ENCODE assay signal across 7 mouse cellular contexts in genomic region chr14:55852646-55853551, GRCm38 (mm10). TPM values are rescaled to one million over a fixed set of nuclear protein-coding genes. Genes with fewer than 3 reads are reported as not detected.
DNase-seq lines count a peak whose midpoint lies in the region; ATAC-seq lines count a peak whose summit lies in the region.

No protein-coding gene starts in this region.

- peak overlapping the region; percentile 74 for H3K4me3 ChIP-seq in lung, embryonic 15.5 days
- H3K4me3 ChIP-seq in embryonic facial prominence, embryonic 13.5 days: peak overlapping the region; percentile 78
- H3K4me3 ChIP-seq in intestine, embryonic 14.5 days (ENCODE audit: low read depth, low read length): peak overlapping the region; percentile 84
- H3K4me3 ChIP-seq in midbrain, embryonic 16.5 days (ENCODE audit: low read depth, low read length): peak overlapping the region; percentile 63

- peaks cover 40% of the 10 kb centered on the region for H3K4me1 ChIP-seq in lung, embryonic 15.5 days
- H3K4me1 ChIP-seq in embryonic facial prominence, embryonic 13.5 days: peaks cover 53% of the 10 kb centered on the region
- H3K4me1 ChIP-seq in intestine, embryonic 14.5 days (replicated peaks; ENCODE audit: control insufficient read depth, insufficient read depth, low read length): peaks cover 37% of the 10 kb centered on the region
- H3K4me1 ChIP-seq in midbrain, embryonic 16.5 days (ENCODE audit: control insufficient read depth, insufficient read depth, low read length): peaks cover 34% of the 10 kb centered on the region

- WGBS in lung, embryonic 15.5 days: 4% methylated on average over 11 of the region's 11 CpGs
- 3% methylated on average over 11 of the region's 11 CpGs for WGBS in embryonic facial prominence, embryonic 13.5 days
- under 1% methylated on average over 11 of the region's 11 CpGs for WGBS in intestine, embryonic 14.5 days
- 2% methylated on average over 11 of the region's 11 CpGs for WGBS in midbrain, embryonic 16.5 days

- DNase-seq in lung, adult 18-20 months: no peak
- DNase-seq in intestine, embryonic 14.5 days (ENCODE audit: low spot score): peak; percentile 85
- no peak for DNase-seq in cerebellum, adult 9-11 months
- DNase-seq in spleen, postnatal 14 days (ENCODE audit: low spot score in 2 of 2): no peak

- H3K9me3 ChIP-seq in lung, embryonic 15.5 days: no peaks in the 10 kb centered on the region
- H3K9me3 ChIP-seq in embryonic facial prominence, embryonic 13.5 days: no peaks in the 10 kb centered on the region
- no peaks in the 10 kb centered on the region for H3K9me3 ChIP-seq in intestine, embryonic 14.5 days (ENCODE audit: control insufficient read depth, low read length)
- no peaks in the 10 kb centered on the region for H3K9me3 ChIP-seq in midbrain, embryonic 16.5 days (replicated peaks; ENCODE audit: control insufficient read depth, low read length, poor library complexity, severe bottlenecking)

- H3K36me3 ChIP-seq in lung, embryonic 15.5 days: no peaks in the 10 kb centered on the region
- H3K36me3 ChIP-seq in embryonic facial prominence, embryonic 13.5 days: peaks cover 5% of the 10 kb centered on the region
- H3K36me3 ChIP-seq in intestine, embryonic 14.5 days (ENCODE audit: control insufficient read depth, insufficient read depth, low read length): no peaks in the 10 kb centered on the region
- H3K36me3 ChIP-seq in midbrain, embryonic 16.5 days (ENCODE audit: control insufficient read depth, insufficient read depth, low read length): no peaks in the 10 kb centered on the region

- H3K4me2 ChIP-seq in lung, embryonic 15.5 days: peak overlapping the region; percentile 77
- peak overlapping the region; percentile 93 for H3K4me2 ChIP-seq in embryonic facial prominence, embryonic 13.5 days
- peak overlapping the region; percentile 77 for H3K4me2 ChIP-seq in intestine, embryonic 14.5 days (ENCODE audit: low read length)
- peak overlapping the region; percentile 90 for H3K4me2 ChIP-seq in midbrain, embryonic 16.5 days (ENCODE audit: low read length)

- H3K9ac ChIP-seq in lung, embryonic 15.5 days: peak overlapping the region; percentile 75; the same call in 1 of the 2 replicates
- H3K9ac ChIP-seq in embryonic facial prominence, embryonic 13.5 days: peak overlapping the region; percentile 93
- H3K9ac ChIP-seq in intestine, embryonic 14.5 days (ENCODE audit: low read length): peak overlapping the region; percentile 77
- H3K9ac ChIP-seq in midbrain, embryonic 16.5 days (ENCODE audit: low read depth, low read length): peak overlapping the region; percentile 85; the same call in 1 of the 2 replicates

- H3K27me3 ChIP-seq in lung, embryonic 15.5 days: no peaks in the 10 kb centered on the region
- no peaks in the 10 kb centered on the region for H3K27me3 ChIP-seq in embryonic facial prominence, embryonic 13.5 days
- H3K27me3 ChIP-seq in intestine, embryonic 14.5 days (replicated peaks; ENCODE audit: control insufficient read depth, insufficient read depth, low read length): no peaks in the 10 kb centered on the region
- H3K27me3 ChIP-seq in midbrain, embryonic 16.5 days (ENCODE audit: control insufficient read depth, insufficient read depth, low read depth, low read length): no peaks in the 10 kb centered on the region

- peak; percentile 82 for ATAC-seq in lung, embryonic 15.5 days (ENCODE audit: borderline replicate concordance, extremely low read depth, low FRiP score, low TSS enrichment)
- peak; percentile 86 for ATAC-seq in embryonic facial prominence, embryonic 13.5 days (ENCODE audit: insufficient number of reproducible peaks, insufficient read depth, low FRiP score, low TSS enrichment, low read depth)
- ATAC-seq in intestine, embryonic 14.5 days (replicated peaks; ENCODE audit: low FRiP score, low TSS enrichment, low read depth): peak; percentile 67
- ATAC-seq in midbrain, embryonic 16.5 days: peak; percentile 79

- H3K27ac ChIP-seq in lung, embryonic 15.5 days: peak overlapping the region; percentile 97
- H3K27ac ChIP-seq in embryonic facial prominence, embryonic 13.5 days: peak overlapping the region; percentile 98
- H3K27ac ChIP-seq in intestine, embryonic 14.5 days (ENCODE audit: low read depth): peak overlapping the region; percentile 95
- H3K27ac ChIP-seq in midbrain, embryonic 16.5 days (ENCODE audit: low read length): peak overlapping the region; percentile 84

RNA-seq across cellular contexts. Expression of gene Nynrin, which starts 0.9 kb away (rescaled TPM):
- 19.5 and 19.7 TPM in 2 replicates for polyA plus RNA-seq in lung, embryonic 15.5 days (2015; fragmentation: Nextera tagmentation; extraction: Ambion mirVana)
- polyA plus RNA-seq in embryonic facial prominence, embryonic 13.5 days (2015; fragmentation: Nextera tagmentation; extraction: Ambion mirVana): 27.8 and 28.1 TPM in 2 replicates
- 15.9 and 18.6 TPM in 2 replicates for polyA plus RNA-seq in intestine, embryonic 14.5 days (2014; fragmentation: Nextera tagmentation; extraction: Ambion mirVana)
- polyA plus RNA-seq in midbrain, embryonic 16.5 days (2015; fragmentation: Nextera tagmentation; extraction: Ambion mirVana): 11.0 and 11.9 TPM in 2 replicates

RNA-seq across cellular contexts. Expression of gene Nfatc4, which starts 30.0 kb away (rescaled TPM):
- polyA plus RNA-seq in lung, embryonic 15.5 days (2015; fragmentation: Nextera tagmentation; extraction: Ambion mirVana): 50.9 and 52.7 TPM in 2 replicates
- polyA plus RNA-seq in embryonic facial prominence, embryonic 13.5 days (2015; fragmentation: Nextera tagmentation; extraction: Ambion mirVana): 156 and 160 TPM in 2 replicates
- 34.3 and 37.4 TPM in 2 replicates for polyA plus RNA-seq in intestine, embryonic 14.5 days (2014; fragmentation: Nextera tagmentation; extraction: Ambion mirVana)
- 6.7 and 7.0 TPM in 2 replicates for polyA plus RNA-seq in midbrain, embryonic 16.5 days (2015; fragmentation: Nextera tagmentation; extraction: Ambion mirVana)

RNA-seq across cellular contexts. Expression of gene Cbln3, which starts 31.3 kb away (rescaled TPM):
- polyA plus RNA-seq in lung, embryonic 15.5 days (2015; fragmentation: Nextera tagmentation; extraction: Ambion mirVana): 0.88 and 1.2 TPM in 2 replicates
- polyA plus RNA-seq in embryonic facial prominence, embryonic 13.5 days (2015; fragmentation: Nextera tagmentation; extraction: Ambion mirVana): 0.28 and 0.30 TPM in 2 replicates
- polyA plus RNA-seq in intestine, embryonic 14.5 days (2014; fragmentation: Nextera tagmentation; extraction: Ambion mirVana): 0.18 and 0.23 TPM in 2 replicates
- 0.15 and 0.20 TPM in 2 replicates for polyA plus RNA-seq in midbrain, embryonic 16.5 days (2015; fragmentation: Nextera tagmentation; extraction: Ambion mirVana)

RNA-seq across cellular contexts. Expression of gene Khnyn, which starts 31.8 kb away (rescaled TPM):
- polyA plus RNA-seq in lung, embryonic 15.5 days (2015; fragmentation: Nextera tagmentation; extraction: Ambion mirVana): 18.3 and 18.8 TPM in 2 replicates
- polyA plus RNA-seq in embryonic facial prominence, embryonic 13.5 days (2015; fragmentation: Nextera tagmentation; extraction: Ambion mirVana): 21.0 and 22.0 TPM in 2 replicates
- 10.4 and 11.2 TPM in 2 replicates for polyA plus RNA-seq in intestine, embryonic 14.5 days (2014; fragmentation: Nextera tagmentation; extraction: Ambion mirVana)
- 10.4 and 10.5 TPM in 2 replicates for polyA plus RNA-seq in midbrain, embryonic 16.5 days (2015; fragmentation: Nextera tagmentation; extraction: Ambion mirVana)

RNA-seq across cellular contexts. Expression of gene Sdr39u1, which starts 47.2 kb away (rescaled TPM):
- 51.8 and 52.9 TPM in 2 replicates for polyA plus RNA-seq in lung, embryonic 15.5 days (2015; fragmentation: Nextera tagmentation; extraction: Ambion mirVana)
- polyA plus RNA-seq in embryonic facial prominence, embryonic 13.5 days (2015; fragmentation: Nextera tagmentation; extraction: Ambion mirVana): 79.8 and 85.5 TPM in 2 replicates
- 66.2 and 70.4 TPM in 2 replicates for polyA plus RNA-seq in intestine, embryonic 14.5 days (2014; fragmentation: Nextera tagmentation; extraction: Ambion mirVana)
- 160 and 180 TPM in 2 replicates for polyA plus RNA-seq in midbrain, embryonic 16.5 days (2015; fragmentation: Nextera tagmentation; extraction: Ambion mirVana)
